Mouse (Mus musculus) liver, adult 2 months (tissue): ENCODE measurements around the gene Krt80.

Experiments
- CTCF ChIP-seq: fragments of 200-500 bp; IDR thresholded peaks from 2 replicates; pipeline ENCODE4 v1.5.1; 2011; ENCODE audit warnings: low read depth, low read length, control low read depth
- POLR2A ChIP-seq: fragments of 200-500 bp; IDR thresholded peaks from 2 replicates; pipeline ENCODE4 v1.6.1; 2011; ENCODE audit warnings: low read length, control low read depth; ENCODE audit not compliant: insufficient read depth; ENCODE audit errors: extremely low read depth

GRCm38 (mm10) chr15:101318889-101319765 is 50.8 kb downstream of the Krt80 start:
- no peak for TF ChIP-seq CTCF
- no peak for TF ChIP-seq POLR2A
